Mouse (Mus musculus) forebrain, embryonic 15.5 days (tissue): ENCODE measurements around the gene Rfx7. TPM values are rescaled to one million over a fixed set of nuclear protein-coding genes. Genes with fewer than 3 reads are reported as not detected.
A peak's percentile ranks its signal among the peaks of the same experiment; 100 is the strongest.
"Not testable (repeated sequence)": the region's sequence is repeated elsewhere in the genome, so short reads cannot be mapped to it uniquely, and the experiment has no call there.

Source experiments
- ATAC-seq: fragments of 200-750 bp; cut with Nextera tagmentation; replicated peaks from 2 replicates; pipeline ENCODE4 v1.8.0; 2017; ENCODE audit warnings: mild to moderate bottlenecking, moderate TSS enrichment, moderate library complexity
- H3K27ac ChIP-seq: fragments of 300-500 bp; sonication (generic); replicated peaks from 2 replicates; pipeline ENCODE4 v1.5.1; 2015; ENCODE audit warnings: mild to moderate bottlenecking, inconsistent platforms
- H3K27me3 ChIP-seq: fragments of 300-500 bp; sonication (generic); 2 replicates; pipeline ENCODE4 v1.6.1; 2015; ENCODE audit warnings: inconsistent platforms
- H3K36me3 ChIP-seq: fragments of 300-500 bp; sonication (generic); 2 replicates; pipeline ENCODE4 v1.6.1; 2015; ENCODE audit warnings: mild to moderate bottlenecking, inconsistent platforms
- H3K4me1 ChIP-seq: fragments of 300-500 bp; sonication (generic); 2 replicates; pipeline ENCODE4 v1.6.1; 2015; ENCODE audit warnings: inconsistent platforms
- H3K4me2 ChIP-seq: fragments of 300-500 bp; sonication (generic); replicated peaks from 2 replicates; pipeline ENCODE4 v1.6.1; 2015; ENCODE audit warnings: mild to moderate bottlenecking, inconsistent platforms
- H3K4me3 ChIP-seq: fragments of 300-500 bp; sonication (generic); 2 replicates; pipeline ENCODE4 v1.5.1; 2015; ENCODE audit warnings: mild to moderate bottlenecking, inconsistent platforms
- H3K9ac ChIP-seq: fragments of 300-500 bp; sonication (generic); replicated peaks from 2 replicates; pipeline ENCODE4 v1.6.1; 2015; ENCODE audit warnings: mild to moderate bottlenecking, inconsistent platforms
- H3K9me3 ChIP-seq: fragments of 300-500 bp; sonication (generic); 2 replicates; pipeline ENCODE4 v1.6.1; 2016; ENCODE audit warnings: inconsistent platforms
- WGBS: fragments of 180-500 bp; shearing (Covaris S2); methylation state at CpG from one replicate; pipeline ENCODE4 v1.1.7; 2015; ENCODE audit warnings: mixed read lengths; 5-methylcytosine and 5-hydroxymethylcytosine counted together
- polyA plus RNA-seq: library from polyadenylated mRNA; unstranded; fragments of >200 nt; fragmentation: Nextera tagmentation; extraction: Ambion mirVana; gene quantifications from 2 replicates; pipeline ENCODE4 v1.2.1, GENCODE M21; 2015

Gene Rfx7
- polyA plus RNA-seq, 1 experiment from 2014 or later: 16.7 TPM

- no peak for ATAC-seq
- no peaks in the 10 kb centered on the region for H3K27me3 ChIP-seq
- no peaks in the 10 kb centered on the region for H3K36me3 ChIP-seq
- no peak overlapping the region for H3K9ac ChIP-seq
- no peaks in the 10 kb centered on the region for H3K9me3 ChIP-seq
- H3K4me3 ChIP-seq: no peak overlapping the region
- 46% methylated on average over 2 of the region's 2 CpGs for WGBS
- H3K4me2 ChIP-seq: no peak overlapping the region
- no peak overlapping the region for H3K27ac ChIP-seq
- H3K4me1 ChIP-seq: peaks cover 10% of the 10 kb centered on the region
These were observed 28.3 kb downstream of the Rfx7 start for GRCm38 (mm10) chr9:72560316-72560715.

GRCm38 (mm10) chr9:72563277-72563676 is 31.2 kb downstream of the Rfx7 start:
- Histone ChIP-seq H3K9ac (no peak overlapping the region), H3K27ac (no peak overlapping the region), H3K36me3 (no peaks in the 10 kb centered on the region), H3K4me3 (no peak overlapping the region), H3K9me3 (no peaks in the 10 kb centered on the region), H3K4me1 (peaks cover 10% of the 10 kb centered on the region), H3K27me3 (no peaks in the 10 kb centered on the region), H3K4me2 (no peak overlapping the region)
- ATAC-seq: no peak
- 98% methylated on average over 3 of the region's 3 CpGs for WGBS

GRCm38 (mm10) chr9:72567116-72567515 is 35.1 kb downstream of the Rfx7 start:
- H3K4me2 ChIP-seq: no peak overlapping the region
- no peaks in the 10 kb centered on the region for H3K27me3 ChIP-seq
- WGBS: 55% methylated on average over 2 of the region's 2 CpGs
- no peaks in the 10 kb centered on the region; the same call in 1 of the 2 replicates for H3K9me3 ChIP-seq
- no peak overlapping the region for H3K9ac ChIP-seq
- no peak for ATAC-seq
- H3K4me1 ChIP-seq: no peaks in the 10 kb centered on the region
- H3K4me3 ChIP-seq: no peak overlapping the region
- H3K36me3 ChIP-seq: no peaks in the 10 kb centered on the region
- H3K27ac ChIP-seq: no peak overlapping the region

GRCm38 (mm10) chr9:72580216-72580615 is 48.2 kb downstream of the Rfx7 start:
- H3K4me2 ChIP-seq: no peak overlapping the region
- 45% methylated on average over 3 of the region's 3 CpGs for WGBS
- no peak for ATAC-seq
- H3K36me3 ChIP-seq: 0 out of 2 replicates have a peak, but pooled peaks cover 3% of the 10 kb centered on the region
- H3K9me3 ChIP-seq: no peaks in the 10 kb centered on the region
- H3K9ac ChIP-seq: no peak overlapping the region
- H3K27me3 ChIP-seq: no peaks in the 10 kb centered on the region
- H3K27ac ChIP-seq: no peak overlapping the region
- no peak overlapping the region for H3K4me3 ChIP-seq
- H3K4me1 ChIP-seq: no peaks in the 10 kb centered on the region

GRCm38 (mm10) chr9:72590861-72591260 is 58.8 kb downstream of the Rfx7 start:
- WGBS: 97% methylated on average over 1 of the region's 1 CpGs
- Histone ChIP-seq H3K4me1 (no peaks in the 10 kb centered on the region), H3K9ac (no peak overlapping the region), H3K27me3 (no peaks in the 10 kb centered on the region), H3K4me2 (no peak overlapping the region), H3K36me3 (0 out of 2 replicates have a peak, but pooled peaks cover 3% of the 10 kb centered on the region), H3K27ac (no peak overlapping the region), H3K4me3 (no peak overlapping the region), H3K9me3 (no peaks in the 10 kb centered on the region)
- no peak for ATAC-seq

- Histone ChIP-seq H3K4me1 (no peaks in the 10 kb centered on the region), H3K9me3 (no peaks in the 10 kb centered on the region), H3K27me3 (no peaks in the 10 kb centered on the region), H3K4me3 (no peak overlapping the region), H3K36me3 (0 out of 2 replicates have a peak, but pooled peaks cover 3% of the 10 kb centered on the region), H3K4me2 (no peak overlapping the region), H3K27ac (no peak overlapping the region), H3K9ac (no peak overlapping the region)
- no peak for ATAC-seq
These were observed 60.0 kb downstream of the Rfx7 start for GRCm38 (mm10) chr9:72592016-72592415.

- WGBS: 79% methylated on average over 4 of the region's 4 CpGs
- not testable (repeated sequence) for H3K36me3 ChIP-seq, H3K4me3 ChIP-seq, H3K9me3 ChIP-seq, H3K27me3 ChIP-seq, H3K4me1 ChIP-seq, H3K9ac ChIP-seq, H3K27ac ChIP-seq, H3K4me2 ChIP-seq, ATAC-seq
These were observed 62.6 kb downstream of the Rfx7 start for GRCm38 (mm10) chr9:72594656-72595055.

- Histone ChIP-seq H3K9me3 (no peaks in the 10 kb centered on the region), H3K27me3 (no peaks in the 10 kb centered on the region), H3K27ac (no peak overlapping the region), H3K36me3 (peaks cover 9% of the 10 kb centered on the region), H3K4me2 (no peak overlapping the region), H3K9ac (no peak overlapping the region), H3K4me1 (no peaks in the 10 kb centered on the region), H3K4me3 (no peak overlapping the region)
- 95% methylated on average over 3 of the region's 3 CpGs for WGBS
- no peak for ATAC-seq
These were observed 68.1 kb downstream of the Rfx7 start for GRCm38 (mm10) chr9:72600142-72600541.

- no peak overlapping the region for H3K9ac ChIP-seq
- H3K36me3 ChIP-seq: peaks cover 15% of the 10 kb centered on the region
- no peaks in the 10 kb centered on the region for H3K27me3 ChIP-seq
- ATAC-seq: no peak
- H3K27ac ChIP-seq: no peak overlapping the region
- H3K4me2 ChIP-seq: no peak overlapping the region
- no peak overlapping the region for H3K4me3 ChIP-seq
- H3K4me1 ChIP-seq: 0 out of 2 replicates have a peak, but pooled peaks cover under 1% of the 10 kb centered on the region
- H3K9me3 ChIP-seq: no peaks in the 10 kb centered on the region
These were observed 77.7 kb downstream of the Rfx7 start for GRCm38 (mm10) chr9:72609771-72610170.

- no peak overlapping the region for H3K9ac ChIP-seq
- no peak for ATAC-seq
- H3K9me3 ChIP-seq: no peaks in the 10 kb centered on the region
- H3K27ac ChIP-seq: no peak overlapping the region
- 20% methylated on average over 2 of the region's 2 CpGs for WGBS
- no peak overlapping the region for H3K4me3 ChIP-seq
- peaks cover 5% of the 10 kb centered on the region for H3K4me1 ChIP-seq
- H3K27me3 ChIP-seq: no peaks in the 10 kb centered on the region
- peaks cover 33% of the 10 kb centered on the region for H3K36me3 ChIP-seq
- no peak overlapping the region for H3K4me2 ChIP-seq
These were observed 81.8 kb downstream of the Rfx7 start for GRCm38 (mm10) chr9:72613884-72614283.

GRCm38 (mm10) chr9:72614786-72615480 is 82.9 kb downstream of the Rfx7 start:
- Histone ChIP-seq H3K36me3 (peaks cover 43% of the 10 kb centered on the region), H3K27ac (peak overlapping the region; percentile 49)

GRCm38 (mm10) chr9:72618037-72618436 is 86.0 kb downstream of the Rfx7 start:
- Histone ChIP-seq H3K27ac (no peak overlapping the region), H3K9ac (no peak overlapping the region), H3K4me1 (peaks cover 5% of the 10 kb centered on the region), H3K4me2 (no peak overlapping the region), H3K4me3 (no peak overlapping the region), H3K27me3 (no peaks in the 10 kb centered on the region), H3K9me3 (no peaks in the 10 kb centered on the region), H3K36me3 (peaks cover 35% of the 10 kb centered on the region)
- WGBS: 86% methylated on average over 3 of the region's 3 CpGs
- no peak for ATAC-seq

More at GRCm38 (mm10) chr9:72614786-72615480, 82.9 kb downstream of the Rfx7 start:
- Histone ChIP-seq H3K4me3 (no peak overlapping the region), H3K9ac (no peak overlapping the region), H3K4me2 (no peak overlapping the region), H3K9me3 (no peaks in the 10 kb centered on the region), H3K27me3 (no peaks in the 10 kb centered on the region), H3K4me1 (peaks cover 5% of the 10 kb centered on the region)
- ATAC-seq: no peak
- 54% methylated on average over 6 of the region's 6 CpGs for WGBS

- H3K36me3 ChIP-seq: peaks cover 13% of the 10 kb centered on the region
- no peak overlapping the region for H3K4me3 ChIP-seq
- H3K9me3 ChIP-seq: no peaks in the 10 kb centered on the region
- H3K9ac ChIP-seq: no peak overlapping the region
- no peak for ATAC-seq
- H3K27ac ChIP-seq: no peak overlapping the region
- peaks cover 11% of the 10 kb centered on the region for H3K4me1 ChIP-seq
- H3K27me3 ChIP-seq: no peaks in the 10 kb centered on the region
- no peak overlapping the region for H3K4me2 ChIP-seq
- WGBS: 94% methylated on average over 1 of the region's 1 CpGs
These were observed 91.6 kb downstream of the Rfx7 start for GRCm38 (mm10) chr9:72623605-72624004.
